Mouse (Mus musculus): Measurements from ENCODE around the gene Nat8f2. TPM values are rescaled to one million over a fixed set of nuclear protein-coding genes. Genes with fewer than 3 reads are reported as not detected.
"Not testable (repeated sequence)": the region's sequence is repeated elsewhere in the genome, so short reads cannot be mapped to it uniquely, and the experiment has no call there.

The Nat8f2 gene
- polyA plus RNA-seq, 1 experiment = 0.04 TPM

DNA sequence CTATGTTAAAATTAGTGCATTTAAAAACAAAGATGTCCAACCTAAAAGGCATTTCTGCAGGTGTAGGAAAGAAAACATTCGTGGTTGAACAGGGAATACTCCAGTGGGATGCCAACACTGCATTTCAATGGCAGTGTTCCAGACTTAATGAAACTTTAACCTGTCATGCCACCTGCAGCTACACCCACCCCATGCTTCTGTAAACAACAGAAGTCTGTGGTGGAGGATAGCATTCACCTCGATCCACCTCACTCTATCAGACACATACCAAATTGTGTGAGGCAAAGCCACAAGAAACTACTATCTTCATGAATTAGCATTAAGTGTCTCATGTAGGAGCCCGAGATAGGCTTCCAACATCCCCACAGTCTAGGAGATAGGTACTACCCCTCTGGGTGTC is 39.4 kb upstream of the Nat8f2 start:
- H3K27ac ChIP-seq (ENCODE audit: control insufficient read depth, insufficient read depth, low read length) = no peak overlapping the region
- no peak for TF ChIP-seq POLR2A (IDR thresholded peaks at IDR 0.05; ENCODE audit: control insufficient read depth, extremely low read depth, insufficient read depth, low read length, poor library complexity)
- TF ChIP-seq CTCF (IDR thresholded peaks at IDR 0.05; ENCODE audit: borderline replicate concordance, control insufficient read depth, extremely low read depth, insufficient read depth, low read length, poor library complexity) = no peak

GRCm38 (mm10) chr6:85906911-85907351 is 38.0 kb upstream of the Nat8f2 start:
- H3K27ac ChIP-seq (ENCODE audit: control insufficient read depth, insufficient read depth, low read length); H3K4me3 ChIP-seq (ENCODE audit: control insufficient read depth, insufficient read depth, low read length); H3K27me3 ChIP-seq (ENCODE audit: control insufficient read depth, insufficient read depth, low read length); H3K36me3 ChIP-seq (ENCODE audit: control insufficient read depth, insufficient read depth, low read length); DNase-seq; H3K4me1 ChIP-seq (replicated peaks; ENCODE audit: control insufficient read depth, insufficient read depth, low read length): not testable (repeated sequence)
- WGBS = 94% methylated on average over 2 of the region's 2 CpGs

More for the DNA sequence above, 39.4 kb upstream of the Nat8f2 start:
- DNase-seq = no peak
- 80% methylated on average over 3 of the region's 3 CpGs for WGBS
- H3K27me3 ChIP-seq (ENCODE audit: control insufficient read depth, insufficient read depth, low read length) = no peaks in the 10 kb centered on the region
- no peak overlapping the region for H3K4me3 ChIP-seq (ENCODE audit: control insufficient read depth, insufficient read depth, low read length)
- H3K36me3 ChIP-seq (ENCODE audit: control insufficient read depth, insufficient read depth, low read length) = no peaks in the 10 kb centered on the region
- H3K4me1 ChIP-seq (replicated peaks; ENCODE audit: control insufficient read depth, insufficient read depth, low read length) = peaks cover 5% of the 10 kb centered on the region; the same call in 1 of the 2 replicates

- TF ChIP-seq CTCF (IDR thresholded peaks at IDR 0.05; ENCODE audit: borderline replicate concordance, control insufficient read depth, extremely low read depth, insufficient read depth, low read length, poor library complexity) = peak; percentile 92
- WGBS = 12% methylated on average over 20 of the region's 20 CpGs
- H3K27ac ChIP-seq (ENCODE audit: control insufficient read depth, insufficient read depth, low read length) = peak within 1 kb of the TSS; percentile 39; the same call in 1 of the 2 replicates
- peak; percentile 85 for DNase-seq
- not testable (repeated sequence) for H3K27me3 ChIP-seq (ENCODE audit: control insufficient read depth, insufficient read depth, low read length); H3K36me3 ChIP-seq (ENCODE audit: control insufficient read depth, insufficient read depth, low read length); H3K4me1 ChIP-seq (replicated peaks; ENCODE audit: control insufficient read depth, insufficient read depth, low read length)
- peak within 1 kb of the TSS; percentile 54 for H3K4me3 ChIP-seq (ENCODE audit: control insufficient read depth, insufficient read depth, low read length)
Observed at GRCm38 (mm10) chr6:85904642-85905061, 35.7 kb upstream of the Nat8f2 start, which contains the start of gene Nat8f4. Gene Nat8f4 (minus strand): TSS chr6:85904884.

DNA sequence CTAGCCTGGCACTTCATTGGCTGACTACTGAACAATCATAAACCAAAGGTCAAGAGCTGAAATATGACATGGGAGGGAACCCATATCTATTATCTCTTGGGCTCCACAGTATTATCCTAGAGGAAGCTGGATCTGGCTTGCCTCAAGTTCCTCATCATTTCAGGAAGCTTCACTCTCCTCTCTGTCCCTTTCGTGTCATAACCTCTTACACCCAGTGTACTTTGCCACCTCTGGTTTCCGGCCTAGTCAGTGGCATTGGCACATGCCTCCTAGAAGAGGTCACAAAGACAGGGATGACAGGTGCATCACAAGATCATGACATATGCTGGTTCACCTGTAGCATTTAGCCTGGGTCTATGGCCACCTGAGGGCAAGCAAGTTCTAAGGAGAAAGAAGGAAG is 33.3 kb upstream of the Nat8f2 start:
- H3K36me3 ChIP-seq (ENCODE audit: control insufficient read depth, insufficient read depth, low read length) = no peaks in the 10 kb centered on the region
- no peak overlapping the region for H3K27ac ChIP-seq (ENCODE audit: control insufficient read depth, insufficient read depth, low read length)
- no peak for DNase-seq
- no peaks in the 10 kb centered on the region for H3K27me3 ChIP-seq (ENCODE audit: control insufficient read depth, insufficient read depth, low read length)
- peaks cover 5% of the 10 kb centered on the region; the same call in 1 of the 2 replicates for H3K4me1 ChIP-seq (replicated peaks; ENCODE audit: control insufficient read depth, insufficient read depth, low read length)
- WGBS = 90% methylated on average over 2 of the region's 2 CpGs
- no peak overlapping the region for H3K4me3 ChIP-seq (ENCODE audit: control insufficient read depth, insufficient read depth, low read length)
- TF ChIP-seq CTCF (IDR thresholded peaks at IDR 0.05; ENCODE audit: borderline replicate concordance, control insufficient read depth, extremely low read depth, insufficient read depth, low read length, poor library complexity) = no peak
- no peak for TF ChIP-seq POLR2A (IDR thresholded peaks at IDR 0.05; ENCODE audit: control insufficient read depth, extremely low read depth, insufficient read depth, low read length, poor library complexity)

GRCm38 (mm10) chr6:85898596-85899475 is 29.9 kb upstream of the Nat8f2 start:
- DNase-seq; H3K36me3 ChIP-seq (ENCODE audit: control insufficient read depth, insufficient read depth, low read length); H3K27ac ChIP-seq (ENCODE audit: control insufficient read depth, insufficient read depth, low read length); H3K27me3 ChIP-seq (ENCODE audit: control insufficient read depth, insufficient read depth, low read length); H3K4me3 ChIP-seq (ENCODE audit: control insufficient read depth, insufficient read depth, low read length); H3K4me1 ChIP-seq (replicated peaks; ENCODE audit: control insufficient read depth, insufficient read depth, low read length): not testable (repeated sequence)
- WGBS = 80% methylated on average over 7 of the region's 8 CpGs

- H3K4me3 ChIP-seq (ENCODE audit: control insufficient read depth, insufficient read depth, low read length); H3K36me3 ChIP-seq (ENCODE audit: control insufficient read depth, insufficient read depth, low read length); H3K27me3 ChIP-seq (ENCODE audit: control insufficient read depth, insufficient read depth, low read length); H3K27ac ChIP-seq (ENCODE audit: control insufficient read depth, insufficient read depth, low read length); H3K4me1 ChIP-seq (replicated peaks; ENCODE audit: control insufficient read depth, insufficient read depth, low read length): not testable (repeated sequence)
- 69% methylated on average over 25 of the region's 25 CpGs for WGBS
- peak; percentile 54; the same call in 1 of the 2 replicates for TF ChIP-seq CTCF (IDR thresholded peaks at IDR 0.05; ENCODE audit: borderline replicate concordance, control insufficient read depth, extremely low read depth, insufficient read depth, low read length, poor library complexity)
- peak; percentile 29 for DNase-seq
Observed at GRCm38 (mm10) chr6:85895061-85895648, 26.2 kb upstream of the Nat8f2 start.

DNA sequence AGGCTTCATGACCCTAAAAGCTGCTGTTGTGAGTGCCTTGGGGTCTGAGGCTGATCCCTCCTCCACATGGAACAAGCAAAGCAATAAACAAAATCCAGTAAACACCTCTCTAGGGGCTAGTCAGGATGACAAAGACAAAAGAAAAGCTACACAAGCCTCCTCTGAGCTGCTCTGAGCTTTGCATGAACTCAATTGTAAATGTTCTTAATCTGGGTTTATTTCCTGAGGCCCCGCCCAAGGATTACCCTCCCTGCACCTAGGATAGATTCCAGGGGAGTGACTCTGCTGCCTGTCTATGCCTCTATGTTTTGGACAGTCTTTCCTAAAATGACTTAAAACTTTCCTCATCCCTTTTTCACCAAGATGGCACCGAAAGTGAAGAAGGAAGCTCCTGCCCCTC is 20.0 kb upstream of the Nat8f2 start:
- no peaks in the 10 kb centered on the region for H3K4me1 ChIP-seq (replicated peaks; ENCODE audit: control insufficient read depth, insufficient read depth, low read length)
- H3K27ac ChIP-seq (ENCODE audit: control insufficient read depth, insufficient read depth, low read length) = no peak overlapping the region
- no peak overlapping the region for H3K4me3 ChIP-seq (ENCODE audit: control insufficient read depth, insufficient read depth, low read length)
- H3K27me3 ChIP-seq (ENCODE audit: control insufficient read depth, insufficient read depth, low read length) = no peaks in the 10 kb centered on the region
- TF ChIP-seq CTCF (IDR thresholded peaks at IDR 0.05; ENCODE audit: borderline replicate concordance, control insufficient read depth, extremely low read depth, insufficient read depth, low read length, poor library complexity) (no peak), POLR2A (IDR thresholded peaks at IDR 0.05; ENCODE audit: control insufficient read depth, extremely low read depth, insufficient read depth, low read length, poor library complexity) (no peak)
- H3K36me3 ChIP-seq (ENCODE audit: control insufficient read depth, insufficient read depth, low read length) = no peaks in the 10 kb centered on the region
- WGBS = 92% methylated on average over 2 of the region's 2 CpGs
- no peak for DNase-seq
